Mouse (Mus musculus) kidney, postnatal 10 days (tissue): ENCODE results near the gene Fam189b.

ENCODE experiments used
- DNase-seq: peaks from one replicate; pipeline ENCODE4 v3.0.0; 2021; ENCODE audit warnings: mixed read lengths

Gene Fam189b

GRCm38 (mm10) chr3:89174844-89175243 lies 8.1 kb upstream of the Fam189b start:
- no peak for DNase-seq

GRCm38 (mm10) chr3:89175544-89175943 lies 7.4 kb upstream of the Fam189b start:
- no peak for DNase-seq

DNA sequence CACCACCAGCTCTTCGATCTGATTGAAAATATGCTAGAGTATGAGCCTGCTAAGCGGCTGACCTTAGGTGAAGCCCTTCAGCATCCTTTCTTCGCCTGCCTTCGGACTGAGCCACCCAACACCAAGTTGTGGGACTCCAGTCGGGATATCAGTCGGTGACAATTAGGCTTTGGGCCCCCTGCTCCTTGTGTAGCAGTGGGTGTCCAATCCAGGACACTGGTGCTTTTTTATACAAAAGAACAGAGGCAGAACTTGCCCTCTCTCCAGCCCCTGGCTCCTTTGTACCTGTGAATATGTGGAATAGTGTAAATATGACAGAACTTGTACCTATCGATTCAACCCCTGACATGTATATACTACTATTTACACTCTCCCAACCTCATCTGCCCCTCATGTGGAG lies 6.5 kb upstream of the Fam189b start:
- DNase-seq, result no peak

DNA sequence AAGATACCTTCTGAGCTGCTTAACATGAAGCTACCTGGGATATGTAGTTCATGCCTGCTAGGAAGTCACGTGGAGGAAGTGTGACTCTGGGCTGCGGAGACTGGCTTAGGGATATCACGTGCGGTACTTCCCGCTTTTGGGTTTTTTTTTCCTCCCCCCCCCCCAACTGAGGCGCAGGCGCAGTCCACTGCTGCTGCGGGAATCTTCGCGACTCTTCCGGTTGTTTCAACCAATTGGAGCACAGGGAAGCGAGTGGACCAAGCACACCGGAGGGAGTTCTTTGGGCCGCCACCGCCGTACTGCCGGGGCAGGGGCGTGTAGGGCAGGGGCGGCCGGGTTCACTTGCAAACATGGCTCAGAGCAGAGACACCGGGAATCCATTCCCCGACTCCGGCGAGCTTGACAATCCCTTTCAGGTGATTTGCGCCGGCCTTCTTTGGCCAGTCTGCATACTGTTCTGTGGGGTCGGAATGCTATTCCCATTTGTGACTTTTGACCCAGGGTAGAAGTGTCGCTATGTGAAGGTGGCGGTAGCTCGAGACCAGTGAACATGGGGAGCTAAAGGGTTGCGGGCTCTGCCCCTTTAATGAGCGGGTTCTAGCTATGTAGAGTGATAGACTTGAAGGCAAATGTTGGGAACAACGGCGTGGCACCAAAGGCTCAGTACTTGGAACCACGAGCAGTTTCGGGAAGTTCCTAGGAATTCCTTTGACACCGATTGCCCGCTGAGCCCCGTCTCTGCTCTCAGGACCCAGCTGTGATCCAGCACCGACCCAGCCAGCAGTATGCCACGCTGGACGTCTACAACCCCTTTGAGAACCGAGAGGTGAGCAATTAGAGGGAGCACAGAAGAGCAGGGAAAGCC lies 5.5 kb upstream of the Fam189b start, which contains the start of gene Scamp3:
TSS of gene Scamp3 (plus strand) at position 232 of the 865 bp plus-strand sequence.
- peak; percentile 91 for DNase-seq

DNA sequence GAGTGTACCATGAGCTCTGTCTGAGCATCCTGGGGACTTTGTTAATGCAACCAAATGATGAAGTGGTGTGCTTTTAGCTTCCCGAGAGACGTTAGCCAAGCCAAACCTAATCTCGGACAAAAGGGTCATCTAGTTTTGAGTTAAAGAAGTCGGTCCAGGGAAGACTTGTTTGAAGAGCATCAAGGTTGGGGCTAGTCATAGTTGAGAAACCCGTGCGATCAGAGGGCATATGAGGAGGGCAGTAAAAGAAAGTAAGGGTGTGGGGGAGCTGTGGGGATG lies 4.9 kb upstream of the Fam189b start:
- no peak for DNase-seq

GRCm38 (mm10) chr3:89179056-89179455 lies 3.9 kb upstream of the Fam189b start:
- no peak for DNase-seq

GRCm38 (mm10) chr3:89181749-89182500 lies 1.0 kb upstream of the Fam189b start:
- DNase-seq, result no peak

DNA sequence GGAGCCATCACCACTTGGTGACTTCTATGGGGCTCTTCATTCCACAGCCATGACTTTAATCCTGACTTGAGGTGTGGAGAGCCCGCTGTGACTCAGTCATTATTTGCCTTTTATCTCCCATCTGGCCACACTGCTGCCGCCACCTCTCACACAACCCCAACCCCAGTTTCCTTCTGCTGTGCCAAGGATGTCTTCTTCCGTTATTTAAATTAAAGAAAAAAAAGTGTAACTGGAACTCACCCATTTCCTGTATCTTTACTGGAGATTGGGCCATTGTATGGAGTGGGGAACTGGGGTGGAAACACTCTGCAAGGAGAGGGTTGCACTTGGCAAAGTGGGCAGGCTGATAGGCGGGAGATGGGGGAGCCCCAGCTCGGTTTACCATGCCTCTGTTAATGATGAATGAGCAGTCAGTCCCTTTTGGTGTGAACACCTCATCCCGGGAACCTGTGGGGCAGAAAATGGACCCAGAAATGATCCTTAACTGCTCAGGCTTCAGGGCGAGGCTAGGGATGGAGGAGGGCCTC lies 349 bp upstream of the Fam189b start:
- no peak for DNase-seq

- DNase-seq, result no peak
Measured at GRCm38 (mm10) chr3:89183959-89184315, 994 bp downstream of the Fam189b start.

- no peak for DNase-seq
Measured at GRCm38 (mm10) chr3:89187197-89187596, 4.3 kb downstream of the Fam189b start.

DNA sequence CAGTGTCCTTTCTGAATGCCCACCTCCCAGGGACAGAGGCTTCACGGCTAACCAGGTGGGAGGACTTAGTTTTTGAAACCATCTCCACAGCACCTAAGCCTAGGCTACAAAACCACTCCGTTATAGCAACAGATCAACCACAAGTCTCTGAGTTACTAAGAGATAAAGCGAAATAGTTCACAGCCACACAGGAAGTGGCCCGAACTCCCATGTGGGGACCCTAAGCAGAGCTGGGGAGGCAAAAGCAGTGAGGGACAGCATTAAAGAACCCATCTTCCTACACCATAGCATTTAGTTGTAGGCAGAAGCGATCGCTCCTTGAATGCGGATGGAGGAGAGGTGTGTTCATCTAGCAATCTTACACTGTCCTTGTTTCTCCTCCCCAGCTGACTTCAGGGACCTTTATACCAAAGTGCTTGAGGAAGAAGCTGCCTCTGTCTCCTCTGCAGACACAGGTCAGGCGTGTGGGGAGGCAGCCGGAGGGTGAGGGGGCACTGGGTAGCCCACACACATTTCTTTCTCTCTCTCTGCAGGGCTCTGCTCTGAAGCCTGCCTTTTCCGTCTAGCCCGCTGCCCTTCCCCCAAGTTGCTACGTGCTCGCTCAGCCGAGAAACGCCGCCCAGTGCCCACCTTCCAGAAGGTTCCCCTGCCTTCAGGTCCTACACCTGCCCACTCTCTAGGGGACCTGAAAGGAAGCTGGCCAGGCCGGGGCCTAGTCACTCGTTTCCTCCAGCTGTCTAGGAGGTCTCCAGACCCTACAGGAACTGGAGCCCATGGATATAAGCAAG lies 4.9 kb downstream of the Fam189b start:
- no peak for DNase-seq

- DNase-seq, result no peak
Measured at GRCm38 (mm10) chr3:89188478-89188875, 5.5 kb downstream of the Fam189b start.

DNA sequence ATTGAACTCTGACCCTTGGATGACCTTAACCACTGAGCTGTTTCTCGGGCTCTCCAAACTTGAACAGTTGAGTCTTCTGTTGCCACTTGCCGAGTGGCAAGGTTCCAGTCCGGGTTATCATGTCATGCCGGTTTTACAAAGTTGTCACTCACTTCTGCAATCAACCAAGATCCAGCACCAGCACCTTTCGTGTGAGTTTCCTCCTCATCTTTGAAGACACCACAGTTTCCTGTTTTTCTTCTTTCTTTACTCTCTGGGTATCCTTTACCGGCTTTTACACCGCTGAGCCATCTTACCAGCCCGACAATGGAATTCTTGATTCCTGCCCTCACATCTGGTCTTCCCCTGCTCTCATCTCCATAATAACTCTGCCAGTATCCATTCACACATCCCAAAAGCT lies 7.5 kb downstream of the Fam189b start:
- DNase-seq, result no peak

DNA sequence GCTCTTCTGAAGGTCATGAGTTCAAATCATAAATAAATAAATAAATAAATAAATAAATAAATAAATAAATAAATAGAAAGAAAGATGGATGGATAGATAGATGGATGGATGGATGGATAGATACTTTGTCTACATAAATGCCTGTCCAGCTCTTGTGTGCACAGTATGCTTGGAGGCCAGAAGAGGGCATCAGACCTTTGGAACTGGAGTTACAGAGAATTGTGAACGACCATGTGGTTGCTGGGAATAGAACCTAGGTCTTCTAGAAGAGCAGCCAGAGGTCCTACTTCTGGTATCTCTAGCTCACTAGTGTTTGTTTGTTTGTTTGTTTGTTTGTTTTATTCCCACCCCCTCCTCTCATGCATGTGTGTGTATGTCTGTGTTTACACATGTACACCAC lies 10.4 kb downstream of the Fam189b start:
- no peak for DNase-seq

DNA sequence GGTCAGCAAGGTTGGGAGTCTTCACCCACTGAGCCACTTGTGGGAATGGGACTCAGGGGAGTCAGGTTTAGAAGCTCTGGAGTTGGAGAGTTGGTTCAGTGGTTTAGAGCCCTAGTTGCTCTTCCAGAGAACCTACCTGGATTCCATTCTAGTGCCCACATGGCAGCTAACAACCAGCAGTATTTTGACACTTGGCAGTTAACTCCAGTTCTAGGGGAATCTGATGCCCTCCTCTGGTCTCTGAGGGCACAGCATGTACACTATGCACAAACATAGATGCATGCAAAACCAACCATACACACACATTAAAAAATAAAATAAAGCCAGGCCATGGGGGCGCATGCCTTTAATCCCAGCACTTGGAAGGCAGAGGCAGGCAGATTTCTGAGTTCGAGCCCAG lies 10.9 kb downstream of the Fam189b start:
- DNase-seq, result peak; percentile 55

DNA sequence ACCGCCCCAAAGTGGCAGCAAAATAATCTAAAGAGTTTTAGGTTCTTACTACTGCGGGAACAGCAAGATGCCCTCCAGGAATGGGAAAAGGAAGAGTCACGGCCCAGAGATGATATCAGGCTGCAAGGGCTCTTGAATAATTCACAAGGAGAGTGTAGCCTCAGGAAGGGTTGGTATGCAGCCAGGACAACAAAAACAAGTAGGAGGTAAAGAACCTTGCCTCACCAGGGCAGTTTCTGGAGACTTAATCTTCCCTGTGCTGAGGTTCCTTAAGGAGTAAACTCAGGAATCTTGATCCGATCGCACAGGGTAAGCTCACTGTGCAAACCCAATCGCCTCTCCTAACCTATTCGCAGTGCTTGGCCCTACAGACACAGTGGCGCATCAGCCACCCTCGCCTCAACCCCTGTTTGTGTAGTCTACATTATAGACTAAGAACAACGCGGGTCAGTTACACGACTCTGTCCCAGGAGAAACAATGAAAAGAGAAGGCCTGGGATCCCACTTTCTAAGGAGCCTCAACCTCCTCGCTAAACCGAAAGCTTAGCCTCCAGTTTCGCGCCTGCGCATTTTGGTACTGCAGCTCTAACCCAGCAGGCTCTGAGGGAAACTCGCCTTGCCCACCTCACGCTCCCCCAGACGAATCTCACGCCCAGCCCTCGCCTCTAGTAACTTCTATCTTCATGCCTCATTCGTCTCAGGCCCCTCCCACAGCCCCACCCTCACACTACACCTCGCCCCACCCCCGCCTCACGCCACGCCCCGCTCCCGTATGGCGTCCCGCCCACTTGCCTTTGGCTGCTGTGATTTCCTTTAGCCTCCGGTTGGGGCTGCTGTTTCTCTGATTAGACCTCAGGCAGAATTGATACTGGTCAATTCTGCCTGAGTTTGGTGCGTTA lies 13.3 kb downstream of the Fam189b start:
- DNase-seq, result peak; percentile 97

DNA sequence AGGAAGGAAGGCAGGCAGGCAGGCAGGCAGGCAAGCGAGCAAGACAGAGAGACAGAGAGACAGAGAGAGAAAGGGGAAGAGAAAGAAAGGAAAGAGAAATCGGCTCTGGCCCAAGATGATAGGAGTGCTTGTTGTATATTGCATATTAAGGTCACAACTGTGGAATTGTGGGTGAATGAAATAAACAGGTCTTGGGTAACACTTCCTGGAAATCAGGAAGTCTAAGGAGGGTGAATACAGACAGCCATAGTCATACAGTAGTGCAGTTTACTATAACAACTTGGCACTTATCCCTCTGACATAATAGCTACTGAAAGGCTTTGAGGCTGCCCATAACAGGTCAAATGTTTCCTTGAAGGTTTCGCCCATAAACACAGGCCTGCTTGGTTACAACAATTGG lies 16.9 kb downstream of the Fam189b start:
- DNase-seq, result no peak

DNA sequence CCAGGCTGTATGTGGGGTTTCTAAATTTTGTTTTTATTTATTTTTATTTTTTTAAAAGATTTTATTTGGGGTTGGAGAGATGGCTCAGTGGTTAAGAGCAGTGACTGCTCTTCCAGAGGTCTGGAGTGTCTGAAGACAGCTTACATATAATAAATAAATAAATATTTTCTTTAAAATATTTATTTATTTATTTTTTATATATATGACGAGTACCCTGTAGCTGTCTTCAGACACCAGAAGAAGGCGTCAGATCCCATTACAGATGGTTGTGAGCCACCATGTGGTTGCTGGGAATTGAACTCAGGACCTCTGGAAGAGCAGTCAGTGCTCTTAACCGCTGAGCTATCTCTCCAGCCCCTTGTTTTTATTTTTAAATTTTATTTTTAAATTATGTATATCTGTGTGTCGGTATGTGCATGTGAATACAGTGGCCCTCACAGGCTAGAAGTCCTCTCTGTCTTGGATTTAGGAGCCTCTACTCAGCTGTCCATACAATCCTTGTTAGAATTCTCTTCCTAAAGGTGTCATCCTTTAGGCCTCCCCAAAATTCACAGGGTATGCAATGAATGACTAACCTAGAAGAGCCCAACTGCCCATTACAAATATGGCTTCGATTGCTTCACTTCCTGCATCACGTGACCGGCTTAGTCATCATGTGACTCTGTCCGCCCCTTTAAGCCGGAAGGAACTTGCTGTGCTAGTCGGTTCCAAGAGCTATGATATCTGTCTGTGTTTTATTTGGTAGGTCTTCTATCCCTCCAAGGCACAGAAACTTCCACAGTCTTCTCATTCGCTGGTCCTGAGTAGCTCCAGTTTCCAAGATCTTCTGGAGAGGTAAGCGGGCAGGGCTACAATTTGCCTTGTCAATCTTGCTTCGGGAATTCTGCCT lies 19.6 kb downstream of the Fam189b start, which contains the start of gene Gba:
TSS of gene Gba (plus strand) at position 676 of the 889 bp plus-strand sequence.
- DNase-seq, result peak; percentile 89

DNA sequence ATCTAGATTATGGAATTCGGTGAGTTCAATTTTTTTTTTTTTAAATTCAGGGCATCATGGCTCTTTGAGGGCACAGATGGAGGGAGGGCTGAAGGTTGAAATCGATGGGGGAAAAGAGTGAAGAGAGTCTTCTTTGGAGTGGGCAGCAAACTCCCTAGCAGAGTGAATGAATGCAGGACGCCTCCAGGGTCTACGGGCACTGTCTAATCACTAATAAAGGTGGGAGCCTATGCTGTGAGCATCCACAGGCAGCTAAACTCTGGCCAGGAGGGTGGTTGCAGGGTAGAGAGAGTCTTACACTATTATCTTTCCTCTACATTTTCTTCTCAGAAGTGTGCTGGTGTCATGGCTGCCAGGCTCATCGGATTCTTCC lies 20.2 kb downstream of the Fam189b start:
- no peak for DNase-seq

DNA sequence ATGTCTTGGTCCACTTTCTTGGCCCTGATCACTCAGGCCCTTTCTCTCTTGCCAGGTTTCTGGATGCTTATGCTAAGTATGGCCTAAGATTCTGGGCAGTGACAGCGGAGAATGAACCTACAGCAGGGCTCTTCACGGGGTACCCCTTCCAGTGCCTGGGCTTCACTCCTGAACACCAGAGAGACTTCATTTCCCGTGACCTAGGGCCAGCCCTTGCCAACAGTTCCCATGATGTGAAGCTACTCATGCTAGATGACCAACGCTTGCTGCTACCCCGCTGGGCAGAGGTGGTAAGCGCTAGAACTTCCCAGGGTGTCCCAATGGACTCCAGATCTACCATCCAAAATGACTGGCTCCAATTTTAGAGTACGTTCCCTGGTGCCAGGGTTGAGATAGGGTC lies 23.1 kb downstream of the Fam189b start:
- DNase-seq, result no peak

- no peak for DNase-seq
Measured at GRCm38 (mm10) chr3:89206695-89207094, 23.8 kb downstream of the Fam189b start.
